Mouse (Mus musculus) testis, adult 2 months (tissue): ENCODE data around the gene Adgrb2.

Experiments used
- CTCF ChIP-seq: fragments of 200-500 bp; IDR thresholded peaks from 2 replicates; pipeline ENCODE4 v1.5.1; 2012; ENCODE audit warnings: low read depth, mild to moderate bottlenecking, inconsistent platforms, low read length, moderate library complexity; ENCODE audit not compliant: control insufficient read depth, insufficient read depth, insufficient replicate concordance
- POLR2A ChIP-seq: fragments of 200-500 bp; IDR thresholded peaks from 2 replicates; pipeline ENCODE4 v1.6.1; 2012; ENCODE audit warnings: low read depth, mild to moderate bottlenecking, inconsistent platforms, low read length, moderate library complexity; ENCODE audit not compliant: control insufficient read depth

- TF ChIP-seq CTCF (no peak), POLR2A (no peak)
Observed at GRCm38 (mm10) chr4:129983046-129983445, 1.6 kb upstream of the Adgrb2 start.
